Mouse (Mus musculus): ENCODE data around the gene Gm4353. TPM values are rescaled to one million over a fixed set of nuclear protein-coding genes. Genes with fewer than 3 reads are reported as not detected.

The Gm4353 gene
- polyA plus RNA-seq, 1 experiment from 2014 or later, result 0.19 TPM

GRCm38 (mm10) chr7:116122981-116123596 is 38.7 kb upstream of the Gm4353 start:
- no peak for ATAC-seq (ENCODE audit: low read depth)
- H3K27me3 ChIP-seq (ENCODE audit: control insufficient read depth, insufficient read depth, low read depth, low read length), result no peaks in the 10 kb centered on the region
- no peaks in the 10 kb centered on the region for H3K36me3 ChIP-seq (ENCODE audit: control insufficient read depth, insufficient read depth)
- H3K9ac ChIP-seq (ENCODE audit: low read depth, low read length), result no peak overlapping the region
- H3K9me3 ChIP-seq (replicated peaks; ENCODE audit: control insufficient read depth, low read length), result no peaks in the 10 kb centered on the region
- 62% methylated on average over 13 of the region's 13 CpGs for WGBS (ENCODE audit: insufficient replicate concordance)
- no peak overlapping the region for H3K4me2 ChIP-seq (ENCODE audit: low read depth, low read length)
- no peak overlapping the region for H3K4me3 ChIP-seq (ENCODE audit: low read depth, low read length)
- H3K4me1 ChIP-seq (ENCODE audit: control insufficient read depth, low read depth, low read length), result no peaks in the 10 kb centered on the region
- H3K27ac ChIP-seq (ENCODE audit: low read length), result no peak overlapping the region

- 0 out of 2 replicates have a peak overlapping the region, but pooled peaks have one; percentile 12 for H3K4me2 ChIP-seq (ENCODE audit: low read depth, low read length)
- no peaks in the 10 kb centered on the region for H3K4me1 ChIP-seq (ENCODE audit: control insufficient read depth, low read depth, low read length)
- H3K9ac ChIP-seq (ENCODE audit: low read depth, low read length), result no peak overlapping the region
- H3K4me3 ChIP-seq (ENCODE audit: low read depth, low read length), result no peak overlapping the region
- WGBS (ENCODE audit: insufficient replicate concordance), result 59% methylated on average over 11 of the region's 11 CpGs
- H3K36me3 ChIP-seq (ENCODE audit: control insufficient read depth, insufficient read depth), result no peaks in the 10 kb centered on the region
- H3K27ac ChIP-seq (ENCODE audit: low read length), result no peak overlapping the region
- ATAC-seq (ENCODE audit: low read depth), result no peak
- no peaks in the 10 kb centered on the region for H3K27me3 ChIP-seq (ENCODE audit: control insufficient read depth, insufficient read depth, low read depth, low read length)
- H3K9me3 ChIP-seq (replicated peaks; ENCODE audit: control insufficient read depth, low read length), result no peaks in the 10 kb centered on the region
Measured at GRCm38 (mm10) chr7:116121202-116121601, 36.8 kb upstream of the Gm4353 start.

- ATAC-seq (ENCODE audit: low read depth), result no peak
- WGBS (ENCODE audit: insufficient replicate concordance), result 59% methylated on average over 4 of the region's 4 CpGs
- H3K27ac ChIP-seq (ENCODE audit: low read length), result no peak overlapping the region
Measured at GRCm38 (mm10) chr7:116120737-116121136, 36.3 kb upstream of the Gm4353 start.

GRCm38 (mm10) chr7:116119306-116119857 is 34.9 kb upstream of the Gm4353 start:
- Histone ChIP-seq H3K9me3 (replicated peaks; ENCODE audit: control insufficient read depth, low read length) (no peaks in the 10 kb centered on the region), H3K9ac (ENCODE audit: low read depth, low read length) (no peak overlapping the region), H3K4me2 (ENCODE audit: low read depth, low read length) (no peak overlapping the region), H3K36me3 (ENCODE audit: control insufficient read depth, insufficient read depth) (no peaks in the 10 kb centered on the region), H3K27me3 (ENCODE audit: control insufficient read depth, insufficient read depth, low read depth, low read length) (no peaks in the 10 kb centered on the region), H3K27ac (ENCODE audit: low read length) (no peak overlapping the region), H3K4me3 (ENCODE audit: low read depth, low read length) (no peak overlapping the region), H3K4me1 (ENCODE audit: control insufficient read depth, low read depth, low read length) (no peaks in the 10 kb centered on the region)
- WGBS (ENCODE audit: insufficient replicate concordance), result 56% methylated on average over 1 of the region's 1 CpGs
- ATAC-seq (ENCODE audit: low read depth), result no peak

More at GRCm38 (mm10) chr7:116120737-116121136, 36.3 kb upstream of the Gm4353 start:
- Histone ChIP-seq H3K36me3 (ENCODE audit: control insufficient read depth, insufficient read depth) (no peaks in the 10 kb centered on the region), H3K4me1 (ENCODE audit: control insufficient read depth, low read depth, low read length) (no peaks in the 10 kb centered on the region), H3K27me3 (ENCODE audit: control insufficient read depth, insufficient read depth, low read depth, low read length) (no peaks in the 10 kb centered on the region), H3K9me3 (replicated peaks; ENCODE audit: control insufficient read depth, low read length) (no peaks in the 10 kb centered on the region), H3K4me3 (ENCODE audit: low read depth, low read length) (no peak overlapping the region), H3K4me2 (ENCODE audit: low read depth, low read length) (no peak overlapping the region), H3K9ac (ENCODE audit: low read depth, low read length) (no peak overlapping the region)

GRCm38 (mm10) chr7:116115991-116116390 is 31.6 kb upstream of the Gm4353 start:
- ATAC-seq (ENCODE audit: low read depth), result no peak
- Histone ChIP-seq H3K4me1 (ENCODE audit: control insufficient read depth, low read depth, low read length) (no peaks in the 10 kb centered on the region), H3K9me3 (replicated peaks; ENCODE audit: control insufficient read depth, low read length) (no peaks in the 10 kb centered on the region), H3K9ac (ENCODE audit: low read depth, low read length) (no peak overlapping the region), H3K36me3 (ENCODE audit: control insufficient read depth, insufficient read depth) (no peaks in the 10 kb centered on the region), H3K27me3 (ENCODE audit: control insufficient read depth, insufficient read depth, low read depth, low read length) (no peaks in the 10 kb centered on the region), H3K27ac (ENCODE audit: low read length) (no peak overlapping the region), H3K4me3 (ENCODE audit: low read depth, low read length) (no peak overlapping the region), H3K4me2 (ENCODE audit: low read depth, low read length) (no peak overlapping the region)
- WGBS (ENCODE audit: insufficient replicate concordance), result 60% methylated on average over 2 of the region's 2 CpGs

- 65% methylated on average over 12 of the region's 12 CpGs for WGBS (ENCODE audit: insufficient replicate concordance)
- no peak overlapping the region for H3K9ac ChIP-seq (ENCODE audit: low read depth, low read length)
- no peaks in the 10 kb centered on the region for H3K9me3 ChIP-seq (replicated peaks; ENCODE audit: control insufficient read depth, low read length)
Measured at GRCm38 (mm10) chr7:116115216-116115930, 30.9 kb upstream of the Gm4353 start.

GRCm38 (mm10) chr7:116111546-116111945 is 27.1 kb upstream of the Gm4353 start:
- H3K27ac ChIP-seq (ENCODE audit: low read length), result no peak overlapping the region
- WGBS (ENCODE audit: insufficient replicate concordance), result 65% methylated on average over 6 of the region's 6 CpGs

More at GRCm38 (mm10) chr7:116115216-116115930, 30.9 kb upstream of the Gm4353 start:
- H3K27me3 ChIP-seq (ENCODE audit: control insufficient read depth, insufficient read depth, low read depth, low read length), result no peaks in the 10 kb centered on the region
- H3K4me1 ChIP-seq (ENCODE audit: control insufficient read depth, low read depth, low read length), result no peaks in the 10 kb centered on the region
- H3K4me3 ChIP-seq (ENCODE audit: low read depth, low read length), result no peak overlapping the region
- H3K27ac ChIP-seq (ENCODE audit: low read length), result no peak overlapping the region
- H3K4me2 ChIP-seq (ENCODE audit: low read depth, low read length), result no peak overlapping the region
- ATAC-seq (ENCODE audit: low read depth), result no peak
- no peaks in the 10 kb centered on the region for H3K36me3 ChIP-seq (ENCODE audit: control insufficient read depth, insufficient read depth)

GRCm38 (mm10) chr7:116110661-116111060 is 26.2 kb upstream of the Gm4353 start:
- Histone ChIP-seq H3K9ac (ENCODE audit: low read depth, low read length) (no peak overlapping the region), H3K27ac (ENCODE audit: low read length) (no peak overlapping the region), H3K9me3 (replicated peaks; ENCODE audit: control insufficient read depth, low read length) (no peaks in the 10 kb centered on the region), H3K36me3 (ENCODE audit: control insufficient read depth, insufficient read depth) (peaks cover 6% of the 10 kb centered on the region), H3K4me1 (ENCODE audit: control insufficient read depth, low read depth, low read length) (no peaks in the 10 kb centered on the region), H3K4me2 (ENCODE audit: low read depth, low read length) (no peak overlapping the region), H3K27me3 (ENCODE audit: control insufficient read depth, insufficient read depth, low read depth, low read length) (no peaks in the 10 kb centered on the region), H3K4me3 (ENCODE audit: low read depth, low read length) (no peak overlapping the region)
- ATAC-seq (ENCODE audit: low read depth), result no peak
- 63% methylated on average over 3 of the region's 3 CpGs for whole genome bisulfite sequencing (ENCODE audit: insufficient replicate concordance)

More at GRCm38 (mm10) chr7:116111546-116111945, 27.1 kb upstream of the Gm4353 start:
- no peak for ATAC-seq (ENCODE audit: low read depth)
- H3K4me1 ChIP-seq (ENCODE audit: control insufficient read depth, low read depth, low read length), result no peaks in the 10 kb centered on the region
- H3K4me2 ChIP-seq (ENCODE audit: low read depth, low read length), result no peak overlapping the region
- H3K27me3 ChIP-seq (ENCODE audit: control insufficient read depth, insufficient read depth, low read depth, low read length), result no peaks in the 10 kb centered on the region
- no peaks in the 10 kb centered on the region for H3K9me3 ChIP-seq (replicated peaks; ENCODE audit: control insufficient read depth, low read length)
- no peak overlapping the region for H3K9ac ChIP-seq (ENCODE audit: low read depth, low read length)
- H3K36me3 ChIP-seq (ENCODE audit: control insufficient read depth, insufficient read depth), result peaks cover 1% of the 10 kb centered on the region; the same call in 1 of the 2 replicates
- no peak overlapping the region for H3K4me3 ChIP-seq (ENCODE audit: low read depth, low read length)

GRCm38 (mm10) chr7:116103091-116103490 is 18.7 kb upstream of the Gm4353 start:
- H3K27me3 ChIP-seq (ENCODE audit: control insufficient read depth, insufficient read depth, low read depth, low read length), result no peaks in the 10 kb centered on the region
- H3K4me3 ChIP-seq (ENCODE audit: low read depth, low read length), result no peak overlapping the region
- no peaks in the 10 kb centered on the region; the same call in 1 of the 2 replicates for H3K4me1 ChIP-seq (ENCODE audit: control insufficient read depth, low read depth, low read length)
- ATAC-seq (ENCODE audit: low read depth), result no peak
- 92% methylated on average over 9 of the region's 9 CpGs for WGBS (ENCODE audit: insufficient replicate concordance)
- no peak overlapping the region for H3K27ac ChIP-seq (ENCODE audit: low read length)
- no peak overlapping the region for H3K9ac ChIP-seq (ENCODE audit: low read depth, low read length)
- H3K36me3 ChIP-seq (ENCODE audit: control insufficient read depth, insufficient read depth), result peaks cover 31% of the 10 kb centered on the region
- no peaks in the 10 kb centered on the region for H3K9me3 ChIP-seq (replicated peaks; ENCODE audit: control insufficient read depth, low read length)
- no peak overlapping the region for H3K4me2 ChIP-seq (ENCODE audit: low read depth, low read length)
